In genomic region chr15:56077838-56078567, GRCm38 (mm10) we compare ENCODE assay signal across 8 mouse cellular contexts.
DNase-seq lines count a peak whose midpoint lies in the region; ATAC-seq and TF ChIP-seq lines count a peak whose summit lies in the region.

No protein-coding gene starts in this region.

- no peaks in the 10 kb centered on the region for H3K9me3 ChIP-seq in embryonic facial prominence, embryonic 11.5 days (replicated peaks; ENCODE audit: control insufficient read depth, low read length)
- no peaks in the 10 kb centered on the region for H3K9me3 ChIP-seq in midbrain, postnatal 0 days (ENCODE audit: low read length)

- no peaks in the 10 kb centered on the region for H3K36me3 ChIP-seq in embryonic facial prominence, embryonic 11.5 days (replicated peaks; ENCODE audit: control insufficient read depth, insufficient read depth, low read depth, low read length)
- H3K36me3 ChIP-seq in midbrain, postnatal 0 days (ENCODE audit: insufficient read depth, low read length) = no peaks in the 10 kb centered on the region
- H3K36me3 ChIP-seq in thymus, adult 2 months (ENCODE audit: control insufficient read depth, insufficient read depth, low read length) = no peaks in the 10 kb centered on the region

- no peak overlapping the region for H3K9ac ChIP-seq in embryonic facial prominence, embryonic 11.5 days (replicated peaks; ENCODE audit: low read length)
- H3K9ac ChIP-seq in midbrain, postnatal 0 days (replicated peaks; ENCODE audit: low read length, poor library complexity, severe bottlenecking) = no peak overlapping the region

- H3K27ac ChIP-seq in embryonic facial prominence, embryonic 11.5 days (replicated peaks; ENCODE audit: low read depth, low read length) = peak overlapping the region; percentile 58; the same call in 1 of the 2 replicates
- no peak overlapping the region for H3K27ac ChIP-seq in midbrain, postnatal 0 days (ENCODE audit: low read depth, low read length)
- H3K27ac ChIP-seq in thymus, adult 2 months (ENCODE audit: control insufficient read depth, insufficient read depth, low read length) = no peak overlapping the region

- no peaks in the 10 kb centered on the region; the same call in 1 of the 2 replicates for H3K4me1 ChIP-seq in embryonic facial prominence, embryonic 11.5 days (ENCODE audit: control insufficient read depth, insufficient read depth, low read length)
- H3K4me1 ChIP-seq in midbrain, postnatal 0 days (ENCODE audit: insufficient read depth, low read length) = no peaks in the 10 kb centered on the region
- H3K4me1 ChIP-seq in thymus, adult 2 months (replicated peaks; ENCODE audit: control insufficient read depth, insufficient read depth, low read length) = no peaks in the 10 kb centered on the region

- peak; percentile 24 for TF ChIP-seq CTCF in midbrain, postnatal 0 days (IDR thresholded peaks at IDR 0.05)
- no peak for TF ChIP-seq CTCF in thymus, adult 2 months (IDR thresholded peaks at IDR 0.05; ENCODE audit: borderline replicate concordance, control insufficient read depth, extremely low read depth, insufficient read depth, low read length, poor library complexity)

- ATAC-seq in embryonic facial prominence, embryonic 11.5 days (replicated peaks; ENCODE audit: insufficient number of reproducible peaks, low FRiP score, low TSS enrichment, low read depth) = peak; percentile 70
- peak; percentile 65 for ATAC-seq in midbrain, postnatal 0 days (ENCODE audit: low FRiP score)

- H3K4me3 ChIP-seq in embryonic facial prominence, embryonic 11.5 days (ENCODE audit: low read depth, low read length) = no peak overlapping the region
- 0 out of 2 replicates have a peak overlapping the region, but pooled peaks have one; percentile 3 for H3K4me3 ChIP-seq in midbrain, postnatal 0 days (ENCODE audit: low read depth, low read length)
- no peak overlapping the region for H3K4me3 ChIP-seq in thymus, adult 2 months (ENCODE audit: control insufficient read depth, insufficient read depth, low read length)

- 47% methylated on average over 11 of the region's 11 CpGs for WGBS in embryonic facial prominence, embryonic 11.5 days
- 28% methylated on average over 11 of the region's 11 CpGs for WGBS in midbrain, postnatal 0 days
- WGBS in thymus, adult 2 months = 70% methylated on average over 11 of the region's 11 CpGs

- H3K27me3 ChIP-seq in embryonic facial prominence, embryonic 11.5 days (ENCODE audit: control insufficient read depth, insufficient read depth, low read length) = no peaks in the 10 kb centered on the region
- no peaks in the 10 kb centered on the region for H3K27me3 ChIP-seq in midbrain, postnatal 0 days (ENCODE audit: insufficient read depth, low read length)
- H3K27me3 ChIP-seq in thymus, adult 2 months (ENCODE audit: control insufficient read depth, insufficient read depth, low read length) = no peaks in the 10 kb centered on the region

- no peak overlapping the region for H3K4me2 ChIP-seq in embryonic facial prominence, embryonic 11.5 days (ENCODE audit: low read depth, low read length)
- H3K4me2 ChIP-seq in midbrain, postnatal 0 days (ENCODE audit: low read depth, low read length, poor library complexity, severe bottlenecking) = peak overlapping the region; percentile 25

- TF ChIP-seq POLR2A in thymus, adult 2 months (IDR thresholded peaks at IDR 0.05; ENCODE audit: control insufficient read depth, extremely low read depth, insufficient read depth, low read length, poor library complexity) = no peak

- peak; percentile 54 to 72 for DNase-seq in cerebellum, postnatal 10 days
- DNase-seq in cerebellum, adult 11-12 months = no peak
- DNase-seq in embryonic facial prominence, embryonic 11.5 days (ENCODE audit: low spot score) = peak; percentile 77
- peak; percentile 53 for DNase-seq in hindlimb bud, embryonic 11.5 days (ENCODE audit: extremely low spot score, low read depth, low spot score)
- DNase-seq in midbrain, postnatal 0 days (ENCODE audit: low spot score) = peak; percentile 80
- no peak for DNase-seq in thymus, adult 2 months
- DNase-seq in MN1 (ENCODE audit: low spot score) = no peak
- DNase-seq in left cerebral cortex, adult 8-10 months (ENCODE audit: low spot score in 2 of 2) = no peak

Comparison
In these comparisons a context has a peak if more than half of its experiments do, and no peak if none do; other contexts are left out.
1. DNase-seq: peak in cerebellum, postnatal 10 days (2 of 2), embryonic facial prominence, embryonic 11.5 days (single experiment), hindlimb bud, embryonic 11.5 days (single experiment) and midbrain, postnatal 0 days (single experiment); none in cerebellum, adult 11-12 months (single experiment), thymus, adult 2 months (single experiment), MN1 (single experiment) and left cerebral cortex, adult 8-10 months (0 of 2).